Mouse (Mus musculus) gastrocnemius, adult 2 months (tissue): Measurements from ENCODE around the gene Ahrr. TPM values are rescaled to one million over a fixed set of nuclear protein-coding genes. Genes with fewer than 3 reads are reported as not detected.

ENCODE experiments used
- DNase-seq: peaks from one replicate; pipeline ENCODE4 v3.0.0; 2022
- H3K27ac ChIP-seq: fragments of 200-600 bp; 2 replicates; pipeline ENCODE4 v1.8.1; 2022; ENCODE audit warnings: mild to moderate bottlenecking
- H3K4me3 ChIP-seq: fragments of 200-600 bp; 2 replicates; pipeline ENCODE4 v1.8.1; 2022; ENCODE audit warnings: mild to moderate bottlenecking, moderate library complexity
- CTCF ChIP-seq: fragments of 200-600 bp; IDR thresholded peaks from 2 replicates; pipeline ENCODE4 v1.8.1; 2022; ENCODE audit warnings: antibody characterized with exemption, mild to moderate bottlenecking, moderate library complexity
- intact Hi-C: fragments of 180-260 bp; cut with DNase I; formaldehyde crosslinking; loops from one replicate; pipeline ENCODE4 v1.15.1; 2025
- total RNA-seq, 2 experiments: library from RNA; stranded (reverse); gene quantifications; 2 replicates each; pipeline ENCODE4 v1.2.3; 2021

Ahrr gene
- total RNA-seq, 2 experiments from 2014 or later = not detected

GRCm38 (mm10) chr13:74208317-74208985 lies 83.7 kb downstream of the Ahrr start, which contains the start of gene Exoc3:
TSS of gene Exoc3 (minus strand) at chr13:74208732.
- DNase-seq = peak; percentile 94
- peak within 1 kb of the TSS; percentile 97 for H3K27ac ChIP-seq
- peak within 1 kb of the TSS; percentile 84 for H3K4me3 ChIP-seq
- intact Hi-C loops = loop anchor here (5.0 kb wide), 1 partner anchor 94 kb away; no protein-coding TSS in a partner anchor
- no peak for TF ChIP-seq CTCF

GRCm38 (mm10) chr13:74196451-74196850 lies 95.7 kb downstream of the Ahrr start:
- no peak for DNase-seq
- no peak for TF ChIP-seq CTCF
- intact Hi-C loops = no loop called here
- Histone ChIP-seq H3K4me3 (no peak overlapping the region), H3K27ac (no peak overlapping the region)

- H3K27ac ChIP-seq = no peak overlapping the region
- intact Hi-C loops = loop anchor here (5.0 kb wide), 1 partner anchor 110 kb away; no protein-coding TSS in a partner anchor
- peak; percentile 48 for TF ChIP-seq CTCF
- no peak for DNase-seq
- H3K4me3 ChIP-seq = no peak overlapping the region
These were observed 99.5 kb downstream of the Ahrr start for GRCm38 (mm10) chr13:74192613-74193012.

- Histone ChIP-seq H3K27ac (no peak overlapping the region), H3K4me3 (no peak overlapping the region)
- intact Hi-C loops = no loop called here
- no peak for DNase-seq
- TF ChIP-seq CTCF = no peak
These were observed 109.0 kb downstream of the Ahrr start for GRCm38 (mm10) chr13:74183011-74183695.

GRCm38 (mm10) chr13:74172036-74172435 lies 120.1 kb downstream of the Ahrr start:
- no peak for TF ChIP-seq CTCF
- Histone ChIP-seq H3K27ac (no peak overlapping the region), H3K4me3 (no peak overlapping the region)
- intact Hi-C loops = loop anchor here (10.0 kb wide), 1 partner anchor 207 kb away; the partner anchor contains the start of gene Zdhhc11
- DNase-seq = no peak

- TF ChIP-seq CTCF = no peak
- intact Hi-C loops = loop anchor here (10.0 kb wide), 1 partner anchor 205 kb away; the partner anchor contains the start of gene Zdhhc11
These were observed 122.5 kb downstream of the Ahrr start for GRCm38 (mm10) chr13:74169446-74170164.

GRCm38 (mm10) chr13:74167492-74167891 lies 124.6 kb downstream of the Ahrr start:
- peak overlapping the region; percentile 12 for H3K27ac ChIP-seq
- peak; percentile 32 for DNase-seq
- TF ChIP-seq CTCF = no peak
- H3K4me3 ChIP-seq = no peak overlapping the region
- intact Hi-C loops = no loop called here

More at GRCm38 (mm10) chr13:74169446-74170164, 122.5 kb downstream of the Ahrr start:
- no peak overlapping the region for H3K27ac ChIP-seq
- H3K4me3 ChIP-seq = no peak overlapping the region
- DNase-seq = no peak

- no peak for TF ChIP-seq CTCF
- intact Hi-C loops = no loop called here
These were observed 125.1 kb downstream of the Ahrr start for GRCm38 (mm10) chr13:74167057-74167413.

GRCm38 (mm10) chr13:74166348-74167056 lies 125.6 kb downstream of the Ahrr start:
- peak overlapping the region; percentile 69 for H3K4me3 ChIP-seq
- H3K27ac ChIP-seq = peak overlapping the region; percentile 31; the same call in 1 of the 2 replicates
- intact Hi-C loops = no loop called here
- DNase-seq = peak; percentile 56
- no peak for TF ChIP-seq CTCF

More at GRCm38 (mm10) chr13:74167057-74167413, 125.1 kb downstream of the Ahrr start:
- peak overlapping the region; percentile 31; the same call in 1 of the 2 replicates for H3K27ac ChIP-seq
- DNase-seq = no peak
- H3K4me3 ChIP-seq = peak overlapping the region; percentile 69

Other genes with a start within 250 kb of the Ahrr start
- gene Cep72, start 230.0 kb downstream of the Ahrr start, total RNA-seq = under 1 TPM in 1 of 2 experiments, not detected in 1; 0.08 TPM
- gene Slc9a3, start 170.9 kb downstream of the Ahrr start, total RNA-seq = under 1 TPM; 0.08 to 0.14 TPM
- gene Exoc3, start 83.6 kb downstream of the Ahrr start, total RNA-seq = 10 to 100 TPM; 30.7 to 35.3 TPM
- gene Pdcd6, start 25.2 kb upstream of the Ahrr start, total RNA-seq = 10 to 100 TPM; 18.0 to 18.3 TPM
- gene Sdha, start 57.9 kb upstream of the Ahrr start, total RNA-seq = 100 to 1,000 TPM; 600 to 778 TPM
- gene Ccdc127, start 58.0 kb upstream of the Ahrr start, total RNA-seq = 10 to 100 TPM; 51.5 to 61.4 TPM
- gene Lrrc14b, start 71.7 kb upstream of the Ahrr start, total RNA-seq = 100 to 1,000 TPM in 1 of 2 experiments, 10 to 100 TPM in 1; 91.6 to 105 TPM
- gene Zfp72, start 98.5 kb upstream of the Ahrr start, total RNA-seq = 1 to 10 TPM; 2.6 to 3.7 TPM
- gene Ftl1-ps1, start 107.4 kb upstream of the Ahrr start, total RNA-seq = 100 to 1,000 TPM; 186 to 274 TPM
- gene Zfp825, start 201.7 kb upstream of the Ahrr start, total RNA-seq = 1 to 10 TPM; 6.7 to 7.5 TPM